Mouse (Mus musculus) gastrocnemius, postnatal 4 days (tissue): Measurements from ENCODE around the gene Spag7. TPM values are rescaled to one million over a fixed set of nuclear protein-coding genes. Genes with fewer than 3 reads are reported as not detected.
A peak's percentile ranks its signal among the peaks of the same experiment; 100 is the strongest.

Experiments
- DNase-seq, 2 experiments: peaks; one replicate each; pipeline ENCODE4 v3.0.0; 2021 to 2022; ENCODE audit warnings: low spot score in 2 of 2, mixed read lengths in 2 of 2
- total RNA-seq, 2 experiments: library from RNA; stranded (reverse); gene quantifications; 2 replicates each; pipeline ENCODE4 v1.2.3; 2021

The Spag7 gene
- total RNA-seq, 2 experiments from 2014 or later: 119 to 129 TPM

DNA sequence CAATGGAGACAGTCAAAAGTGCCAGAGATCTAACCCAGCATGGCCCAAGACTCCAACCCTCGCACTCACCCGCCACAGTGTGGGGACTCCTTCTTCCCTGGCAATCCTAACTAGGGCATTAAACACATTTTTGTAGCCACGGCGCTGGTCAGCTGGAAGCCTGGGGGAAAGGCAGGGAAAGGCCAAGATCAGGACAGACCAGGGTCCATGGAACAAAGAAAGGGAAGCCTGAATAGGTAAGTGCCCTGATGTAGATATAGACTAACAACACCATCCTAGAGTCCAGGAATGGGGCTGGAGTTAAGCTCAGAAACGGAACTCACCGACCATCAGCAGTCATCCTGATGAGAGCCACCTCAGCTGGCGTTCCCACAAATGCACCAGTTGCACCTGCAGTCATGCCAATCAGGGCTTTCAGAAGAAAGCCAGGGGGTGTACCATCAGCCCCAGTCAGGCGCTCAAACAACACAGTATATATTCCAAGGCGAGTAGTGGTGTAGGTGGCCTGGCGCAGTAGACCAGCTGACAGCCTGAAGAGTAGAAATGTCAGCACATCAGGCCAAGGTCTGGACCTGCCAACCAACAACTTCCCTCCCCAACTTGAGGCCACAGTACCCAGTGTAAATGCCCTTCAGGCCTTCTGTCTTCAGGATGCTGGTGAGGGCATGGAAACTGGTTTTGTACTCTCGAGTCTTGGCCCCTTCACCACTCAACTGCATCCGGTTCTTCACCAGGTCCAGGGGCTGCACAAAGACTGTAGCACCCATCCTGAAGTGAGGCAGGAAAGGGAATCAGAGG, 23.6 kb downstream of the Spag7 start:
- DNase-seq: no peak

DNA sequence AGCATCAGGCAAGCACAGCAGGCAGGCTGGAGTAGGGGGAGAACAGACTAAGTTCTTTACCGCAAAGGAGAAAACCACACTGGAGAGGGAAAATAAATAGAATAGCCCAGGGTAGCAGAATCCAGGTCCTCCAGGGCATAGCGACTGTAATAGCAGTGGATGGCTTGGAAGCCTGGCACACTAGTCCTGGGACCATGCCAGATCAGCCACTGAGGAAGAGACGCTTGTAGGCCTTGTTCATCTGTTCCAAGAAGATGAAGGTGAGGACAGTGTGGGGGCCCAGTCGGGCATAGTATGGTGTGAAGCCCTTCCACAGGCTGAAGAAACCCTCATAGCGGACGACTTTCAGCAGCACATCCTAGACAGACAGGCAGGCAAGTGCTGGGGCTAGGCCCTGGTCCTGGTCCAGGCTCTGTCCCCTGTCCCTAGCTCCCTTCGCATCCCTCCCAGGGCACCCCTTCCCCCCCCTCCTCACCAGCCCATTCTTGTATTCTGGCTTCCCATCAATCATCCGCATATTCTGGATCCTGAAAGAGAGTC, 24.6 kb downstream of the Spag7 start:
- DNase-seq: no peak

DNA sequence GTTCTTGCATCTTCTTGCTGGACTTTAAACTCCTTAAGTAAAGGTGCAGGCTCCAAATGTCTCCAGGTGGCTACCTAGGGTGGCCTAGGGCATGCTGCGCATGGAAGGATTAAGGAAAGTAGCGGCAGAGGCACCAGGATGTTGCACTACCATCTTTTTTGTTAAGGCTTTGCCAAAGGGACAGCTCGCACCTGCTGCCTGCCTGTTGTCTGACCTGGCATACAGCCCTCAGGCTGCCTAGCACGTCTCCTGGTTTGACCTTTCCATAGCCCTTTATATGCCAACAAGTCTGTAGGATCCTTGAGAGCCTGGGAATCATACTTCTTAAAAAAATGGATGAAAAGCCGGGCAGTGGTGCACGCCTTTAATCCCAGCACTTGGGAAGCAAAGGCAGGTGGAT, 26.2 kb downstream of the Spag7 start:
- no peak for DNase-seq

DNA sequence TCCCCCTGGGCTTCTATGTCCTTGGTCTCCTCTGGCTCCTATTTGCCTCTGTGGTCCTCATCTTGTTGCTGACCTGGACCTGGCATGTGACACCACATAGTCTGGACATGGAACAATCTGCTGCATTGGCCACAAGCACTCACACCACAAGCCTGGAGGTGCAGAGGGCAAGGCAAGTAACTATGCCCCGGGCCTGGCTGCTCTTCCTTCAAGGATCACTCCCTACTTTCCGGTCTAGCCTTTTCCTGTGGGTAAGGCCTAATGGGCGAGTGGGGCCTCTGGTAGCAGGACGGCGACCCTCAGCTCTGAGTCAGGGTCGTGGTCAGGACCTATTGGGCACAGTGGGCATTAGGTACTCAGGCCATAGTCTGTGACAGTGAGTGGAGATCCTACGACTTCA, 28.0 kb downstream of the Spag7 start:
- DNase-seq: no peak

DNA sequence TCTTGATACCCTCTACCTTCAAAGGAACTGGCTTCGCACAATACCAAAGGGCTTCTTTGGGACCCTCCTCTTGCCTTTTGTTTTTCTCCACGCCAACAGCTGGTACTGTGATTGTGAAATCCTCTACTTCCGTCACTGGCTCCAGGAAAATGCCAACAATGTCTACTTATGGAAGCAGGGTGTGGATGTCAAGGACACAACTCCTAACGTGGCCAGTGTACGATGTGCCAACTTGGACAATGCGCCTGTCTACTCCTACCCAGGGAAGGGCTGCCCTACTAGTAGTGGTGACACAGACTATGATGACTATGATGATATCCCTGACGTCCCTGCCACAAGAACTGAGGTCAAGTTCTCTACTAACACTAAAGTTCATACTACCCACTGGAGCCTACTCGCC, 29.2 kb downstream of the Spag7 start:
- no peak for DNase-seq

DNA sequence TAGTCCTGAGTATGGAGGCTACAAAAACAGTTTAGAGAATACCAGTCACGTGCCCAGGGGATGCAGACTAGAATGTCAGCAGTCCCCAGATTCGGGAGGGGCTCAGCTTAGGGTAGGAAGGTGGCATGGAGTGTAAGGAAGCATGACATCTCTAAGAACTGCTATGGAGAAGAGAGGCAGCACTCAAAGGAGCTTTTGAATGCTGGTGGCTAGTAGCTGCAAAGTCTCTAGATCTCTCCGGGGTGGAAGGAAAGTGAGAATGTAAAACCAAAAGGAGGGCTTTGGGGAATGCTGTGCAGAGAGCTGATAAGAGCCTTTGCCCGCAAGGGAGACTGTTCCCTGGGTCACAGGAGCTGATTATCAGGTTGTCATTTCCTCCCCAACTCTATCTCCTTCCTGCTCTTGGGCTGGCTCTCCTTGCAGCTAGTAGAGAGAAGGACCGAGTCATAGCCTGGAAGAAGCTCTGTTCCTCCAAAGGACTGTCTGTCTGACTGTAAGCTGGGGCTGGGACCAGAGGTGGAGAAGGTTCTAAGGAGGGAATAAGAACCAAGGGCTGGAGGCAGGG, 30.4 kb downstream of the Spag7 start, which contains the start of gene Gp1ba:
Gene Gp1ba (plus strand): TSS at position 409 of the 565 bp plus-strand sequence.
- no peak for DNase-seq

DNA sequence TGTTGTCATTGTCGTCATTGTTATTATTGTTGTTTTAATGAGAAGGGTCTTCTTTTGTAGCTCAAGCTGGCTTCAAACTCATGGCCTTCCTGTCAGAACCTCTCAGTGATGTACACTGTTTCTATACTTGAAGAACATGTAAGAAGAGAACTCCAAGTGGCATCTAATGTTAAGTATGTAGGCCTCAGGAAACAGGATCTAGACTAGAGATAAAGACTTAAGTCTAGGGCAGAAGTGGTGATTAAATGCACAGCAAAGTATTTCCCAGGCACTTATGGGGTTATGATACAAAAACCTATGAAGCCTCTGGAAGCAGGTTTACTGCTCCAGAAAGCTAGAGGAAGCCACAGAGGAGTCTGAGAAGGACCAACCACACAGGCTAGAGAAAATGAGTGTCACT, 30.9 kb downstream of the Spag7 start:
- DNase-seq: no peak

DNA sequence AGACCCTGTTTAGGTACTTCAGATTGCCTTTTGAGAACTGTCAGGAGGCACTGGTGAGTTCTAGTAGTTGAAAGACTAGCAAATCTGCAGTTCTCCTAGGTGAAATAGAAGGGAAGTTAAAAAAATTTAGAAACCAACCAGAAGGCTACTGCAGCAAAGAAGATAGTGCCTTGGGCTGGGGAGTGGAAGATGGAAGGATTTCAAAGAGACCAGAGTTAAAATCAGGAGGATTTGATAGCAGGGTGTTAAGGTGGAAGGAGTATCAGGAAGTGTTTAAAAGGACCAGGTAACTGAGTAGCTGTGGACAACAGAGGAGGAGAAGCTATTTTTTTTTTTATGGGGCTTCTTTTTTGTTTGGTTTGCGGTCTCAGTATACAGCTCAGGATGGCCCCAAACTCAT, 31.5 kb downstream of the Spag7 start:
- DNase-seq: no peak

DNA sequence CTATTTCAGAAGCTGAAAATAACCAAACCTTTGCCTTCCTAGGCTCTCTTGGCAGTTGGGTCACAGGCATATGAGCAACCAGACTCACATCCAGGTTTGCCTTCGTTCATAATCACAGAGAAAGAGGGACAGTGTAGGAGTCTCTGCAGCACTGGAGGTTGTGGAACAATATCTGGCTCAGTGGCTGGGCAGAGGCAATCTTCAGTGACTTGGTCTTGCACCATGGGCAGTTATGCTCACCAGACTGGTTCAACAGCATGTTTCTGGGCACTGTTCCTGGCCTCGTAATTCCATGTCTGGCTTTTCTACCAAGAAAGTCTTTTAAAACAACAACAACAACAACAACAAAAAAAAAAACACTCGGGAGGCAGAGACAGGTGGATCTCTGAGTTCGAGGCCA, 33.6 kb downstream of the Spag7 start:
- DNase-seq: no peak

DNA sequence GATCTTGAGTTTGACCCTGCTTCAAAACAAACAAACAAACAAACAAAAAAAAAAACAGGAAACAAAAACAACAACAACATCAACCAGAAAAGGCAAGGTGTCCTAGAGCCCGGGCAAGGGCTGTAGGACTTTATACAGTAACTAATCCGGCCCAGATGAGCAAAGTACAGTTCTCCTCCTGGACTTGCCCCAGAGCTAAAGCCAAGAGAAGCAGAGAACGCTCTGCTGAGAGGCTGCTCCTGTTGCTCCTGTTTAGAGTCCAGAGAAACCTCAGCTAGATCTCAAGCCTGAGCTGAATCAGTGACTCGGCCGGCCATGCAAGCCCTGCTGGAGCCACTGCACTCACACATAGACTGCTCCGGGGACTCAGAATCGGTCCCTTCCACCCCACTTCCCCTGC, 39.1 kb downstream of the Spag7 start:
- no peak for DNase-seq

DNA sequence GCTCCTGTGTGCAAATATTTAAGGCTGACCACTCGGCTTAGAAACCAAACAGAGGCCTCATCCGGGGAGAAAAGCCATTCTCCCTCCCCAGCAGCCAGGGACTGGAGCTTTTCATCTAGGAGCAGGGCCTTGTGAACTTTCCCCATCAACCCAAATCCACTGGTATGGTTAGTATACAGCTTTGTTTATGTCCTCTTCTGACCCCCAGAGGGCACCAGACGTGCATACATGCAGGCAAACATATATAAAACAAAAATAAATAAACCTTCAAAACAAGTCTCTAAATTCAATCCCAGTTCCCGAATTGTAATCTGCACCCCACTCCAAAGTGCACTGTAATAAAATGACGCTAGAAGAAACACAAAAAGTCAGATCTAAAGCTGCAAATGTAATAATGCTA, 39.7 kb downstream of the Spag7 start:
- DNase-seq: no peak

DNA sequence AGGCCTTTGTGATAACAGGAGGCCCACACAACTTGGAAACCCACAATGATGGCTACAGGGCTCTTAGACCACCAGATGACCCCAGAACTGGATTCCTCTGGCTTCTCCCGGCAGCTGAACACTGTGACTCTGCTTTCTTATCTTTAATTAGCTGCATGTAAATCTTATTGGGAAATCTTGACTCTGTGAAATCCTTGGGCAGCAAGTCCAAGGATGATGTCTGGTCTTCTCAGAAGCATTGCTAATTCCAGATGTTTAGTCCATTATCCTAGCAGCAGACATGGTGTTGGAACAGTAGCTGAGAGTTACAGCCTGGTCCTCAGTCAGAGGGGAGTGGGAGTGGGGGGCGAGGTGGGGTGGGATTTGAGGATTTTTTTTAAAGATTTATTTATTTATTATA, 40.8 kb downstream of the Spag7 start:
- DNase-seq: no peak

DNA sequence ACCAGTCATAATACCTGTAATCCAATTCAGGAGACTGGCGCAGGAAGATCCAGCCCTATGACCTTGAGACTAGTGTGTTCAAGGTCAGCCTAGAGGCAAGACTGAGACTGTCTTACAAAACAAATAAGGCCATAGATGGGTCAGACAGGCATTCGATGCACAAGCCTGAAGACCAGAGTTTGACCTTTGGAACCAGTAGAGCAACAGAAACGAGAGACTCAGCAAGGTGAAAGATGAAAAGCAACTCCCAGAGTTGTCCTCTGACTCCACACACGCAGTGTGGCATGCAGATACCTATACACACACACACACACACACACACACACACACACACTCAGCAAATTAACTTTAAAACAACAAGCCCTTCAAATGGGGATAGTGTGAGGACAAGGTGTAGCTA, 42.3 kb downstream of the Spag7 start:
- no peak for DNase-seq

DNA sequence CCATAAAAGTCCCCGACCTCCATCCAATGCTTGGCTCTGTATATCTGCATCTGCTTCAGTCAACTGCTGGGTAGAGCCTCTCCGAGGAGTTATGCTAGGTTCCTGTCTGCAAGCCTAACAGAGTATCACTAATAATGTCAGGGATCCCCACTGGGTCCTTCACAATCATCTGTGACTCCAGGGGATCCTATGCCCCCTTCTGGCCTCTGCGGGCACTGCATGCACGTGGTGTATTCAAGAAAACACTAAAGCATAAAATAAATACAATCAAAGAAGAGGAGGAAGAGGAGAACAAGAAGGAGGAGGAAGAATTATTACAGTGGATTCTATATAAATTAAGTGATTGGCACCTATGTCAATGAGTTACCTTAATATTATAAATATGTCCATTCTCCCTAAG, 43.7 kb downstream of the Spag7 start:
- DNase-seq: no peak

DNA sequence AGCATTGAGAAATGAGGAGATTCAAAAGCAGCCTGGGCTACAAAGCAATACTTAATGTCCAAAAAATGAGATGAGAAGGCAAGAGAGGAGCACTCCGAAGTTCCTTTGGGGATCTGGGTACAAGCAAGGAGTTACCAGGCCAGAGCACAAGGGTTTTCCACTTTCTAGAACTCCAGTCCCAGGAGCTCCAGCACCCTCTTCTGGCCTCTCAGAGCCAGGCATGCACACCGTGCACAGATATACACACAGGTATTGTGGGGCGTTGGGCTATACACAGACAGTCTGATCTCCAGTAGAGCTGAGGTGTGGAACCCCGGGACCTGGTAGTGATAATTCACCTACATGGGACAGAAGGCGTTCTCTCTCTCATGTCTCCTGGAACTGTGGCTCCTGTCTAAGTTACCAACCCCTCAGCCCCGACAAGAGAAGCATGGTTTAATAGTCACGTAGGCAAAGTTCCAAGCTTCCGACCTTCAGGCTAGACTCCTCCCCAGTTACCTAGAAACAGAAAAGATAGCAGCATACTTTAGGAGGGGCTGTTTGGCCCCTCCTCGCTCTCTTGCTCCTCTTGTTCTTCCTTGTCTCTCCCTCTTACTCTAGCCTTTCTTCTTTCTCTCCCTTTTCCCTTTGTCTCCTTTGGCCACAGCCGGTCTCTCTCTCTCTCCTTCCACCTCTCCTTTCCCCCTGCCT, 46.0 kb downstream of the Spag7 start:
- no peak for DNase-seq

DNA sequence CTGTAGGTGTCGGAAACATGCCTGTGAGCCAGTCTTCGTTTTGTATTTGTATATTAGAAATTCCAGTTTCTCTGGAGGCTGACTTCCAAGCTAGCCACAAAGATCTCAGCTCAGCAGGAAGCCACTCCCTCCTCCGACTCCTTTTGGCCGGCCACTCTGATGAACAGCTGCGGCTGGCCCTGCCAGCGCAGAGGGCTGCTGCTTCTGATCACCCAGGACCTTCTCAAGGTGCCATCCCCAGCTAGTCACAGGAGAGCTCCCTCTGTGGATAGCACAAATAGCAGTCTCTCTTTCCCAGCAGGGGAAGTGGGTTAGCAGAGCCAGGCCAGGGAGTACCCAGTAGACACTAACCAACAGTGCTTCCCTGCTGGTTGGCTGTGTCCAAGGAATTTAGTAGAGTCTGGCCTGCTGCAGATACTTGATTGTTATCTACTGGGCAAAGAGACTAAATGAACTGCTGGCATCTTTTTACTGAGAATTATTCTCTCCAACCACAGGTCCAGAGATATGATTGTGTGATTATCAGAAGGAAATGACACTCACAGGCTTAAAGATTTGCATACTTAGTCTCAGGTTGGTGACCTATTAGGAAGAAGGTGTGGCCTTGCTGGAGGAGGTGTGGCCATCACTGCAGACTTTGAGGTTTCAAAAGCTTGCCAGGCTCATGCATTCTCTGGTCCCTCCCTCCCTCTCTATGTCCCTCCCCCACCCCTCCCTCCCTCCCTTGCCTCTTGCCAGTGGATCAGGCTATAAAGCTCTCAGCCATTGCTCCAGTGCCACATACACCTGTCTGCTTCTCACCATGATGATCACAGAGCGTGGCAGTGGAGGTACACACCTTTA, 47.0 kb downstream of the Spag7 start:
- DNase-seq: no peak

DNA sequence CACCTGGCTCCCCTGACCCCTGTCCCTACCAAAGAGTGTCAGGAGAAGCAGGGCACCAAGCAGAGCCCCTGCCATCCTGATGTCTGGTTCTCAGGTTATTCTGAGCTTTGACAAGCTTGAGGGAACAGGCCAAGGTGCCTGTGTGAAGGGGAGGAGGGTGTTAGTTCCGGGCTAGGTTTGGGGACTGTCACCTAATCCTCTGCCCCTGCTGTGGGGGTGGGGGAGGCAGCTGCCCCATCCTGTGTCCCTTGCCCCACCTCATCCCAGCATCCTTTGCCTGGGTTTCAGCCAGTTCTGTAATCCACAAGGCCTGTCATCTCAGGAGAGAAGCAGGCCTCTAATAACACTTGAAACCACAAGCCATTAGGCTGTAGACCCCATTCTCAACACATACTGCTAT, 50.1 kb downstream of the Spag7 start, which contains the start of gene Chrne:
Gene Chrne (minus strand): TSS at position 116 of the 400 bp plus-strand sequence.
- no peak for DNase-seq

DNA sequence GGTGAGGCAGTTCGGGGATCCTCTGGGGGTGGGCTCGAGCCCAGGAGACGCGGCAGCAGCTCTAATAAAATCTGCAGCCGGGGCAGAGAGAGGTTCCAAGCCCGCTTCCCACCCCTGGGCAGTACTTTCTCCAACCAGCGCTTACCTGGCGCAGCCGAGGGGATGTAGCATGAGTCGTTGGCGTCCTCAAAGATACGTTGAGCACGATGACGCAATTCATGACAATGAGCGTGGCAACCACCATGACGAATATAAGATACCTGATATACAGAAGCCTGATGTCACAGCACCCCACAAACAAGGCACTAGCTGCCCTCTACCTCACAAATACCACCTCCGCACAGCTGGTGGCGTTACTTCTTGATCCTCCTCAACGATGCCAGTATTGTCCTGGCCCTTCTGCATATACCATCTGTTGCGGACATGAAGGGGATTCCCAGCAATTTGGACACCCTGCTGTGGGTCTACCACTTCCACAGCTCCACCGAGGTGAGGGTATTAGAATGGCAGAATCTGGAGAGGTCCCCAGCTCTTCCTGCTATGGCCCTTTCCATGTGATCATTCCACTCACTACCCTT, 53.6 kb downstream of the Spag7 start, which contains the start of gene 4930544D05Rik:
Gene 4930544D05Rik (plus strand): TSS at position 333 of the 578 bp plus-strand sequence.
- DNase-seq: no peak

DNA sequence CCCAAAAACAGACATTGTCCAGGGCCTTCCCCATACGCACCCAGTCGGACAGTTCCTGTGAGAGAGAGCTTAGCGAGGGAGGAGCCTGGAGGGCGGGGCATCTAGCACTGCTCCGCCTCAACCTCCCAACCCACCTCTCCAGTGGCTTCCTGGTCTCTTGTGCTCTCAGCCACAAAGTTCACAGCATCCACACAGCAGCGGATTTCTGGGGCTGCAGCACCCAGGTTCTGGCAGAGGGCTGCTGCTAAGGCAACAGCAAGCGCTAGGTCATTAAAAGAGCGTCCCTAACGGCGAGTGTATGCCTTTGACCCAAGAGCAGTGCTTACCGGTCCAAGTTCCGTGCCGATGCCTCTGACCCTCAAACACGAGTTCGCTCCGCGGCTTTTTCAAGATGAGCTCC, 54.1 kb downstream of the Spag7 start:
- peak in 1 of 2 experiments; percentile 64 for DNase-seq
